Mouse (Mus musculus) right cerebral cortex, postnatal 36 days (tissue): ENCODE data around the gene Pim2.

Experiments
- DNase-seq, 2 experiments: peaks; one replicate each; pipeline ENCODE4 v3.0.0; 2022; ENCODE audit warnings: low spot score in 2 of 2, mixed read lengths in 1 of 2

The Pim2 gene

DNA sequence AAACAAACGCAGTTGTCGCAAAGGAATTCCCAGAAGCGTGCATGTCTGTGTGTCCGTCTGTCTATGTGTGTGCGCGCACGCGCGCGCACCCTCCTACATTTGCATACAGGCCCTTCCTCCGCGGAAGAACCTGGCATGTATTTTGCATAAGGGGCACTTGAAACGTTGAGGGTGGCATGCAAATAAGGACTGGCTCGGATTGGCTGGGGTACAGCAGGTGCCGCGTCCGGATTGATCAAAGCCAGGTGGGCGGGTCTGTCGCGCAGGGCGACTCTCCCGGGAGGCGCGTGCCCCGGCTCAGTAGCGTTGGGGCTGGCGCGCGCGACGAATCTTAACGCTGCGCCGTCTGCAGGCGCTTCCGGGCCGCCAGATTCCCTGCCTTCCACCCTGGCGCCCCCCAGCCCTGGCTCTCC lies at the start of gene Pim2:
TSS of gene Pim2 (plus strand) at position 256 of the 413 bp plus-strand sequence.
- DNase-seq: peak; percentile 80

DNA sequence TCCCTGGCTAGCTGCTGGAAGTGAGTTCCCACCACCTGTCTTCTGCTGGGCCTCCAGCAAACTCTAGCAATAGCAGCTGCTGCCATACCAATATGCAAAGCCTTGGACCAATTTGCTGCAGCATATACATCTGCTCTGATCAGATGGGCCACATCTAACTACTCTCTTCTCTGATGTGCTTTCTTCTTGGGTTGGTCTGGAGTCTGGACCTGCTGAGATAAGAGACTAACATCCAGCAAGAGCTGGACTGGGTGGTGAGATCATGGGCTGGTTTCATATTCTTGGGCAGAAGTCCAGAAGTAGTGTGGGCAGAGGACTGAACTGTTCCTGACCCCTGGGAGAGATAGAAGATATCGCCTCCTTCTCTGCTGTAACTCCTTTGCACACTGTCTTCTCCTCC lies 40.9 kb upstream of the Pim2 start:
- DNase-seq: no peak

DNA sequence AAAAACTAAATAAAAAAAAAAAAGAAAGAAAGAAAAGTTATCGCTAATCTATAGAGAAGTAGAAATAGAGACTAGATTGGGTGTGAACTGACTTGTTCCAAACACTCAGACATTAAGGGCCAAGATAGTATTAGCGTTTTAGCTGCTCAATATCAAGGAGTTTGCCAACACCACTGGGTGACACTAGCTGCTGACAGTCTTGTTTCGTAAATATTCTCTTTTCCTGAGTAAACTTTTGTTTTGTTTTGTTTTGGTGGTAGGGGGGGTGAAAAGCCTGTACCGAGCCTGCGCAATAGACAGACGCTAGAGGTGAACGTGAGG lies 37.3 kb upstream of the Pim2 start:
- DNase-seq: no peak

DNA sequence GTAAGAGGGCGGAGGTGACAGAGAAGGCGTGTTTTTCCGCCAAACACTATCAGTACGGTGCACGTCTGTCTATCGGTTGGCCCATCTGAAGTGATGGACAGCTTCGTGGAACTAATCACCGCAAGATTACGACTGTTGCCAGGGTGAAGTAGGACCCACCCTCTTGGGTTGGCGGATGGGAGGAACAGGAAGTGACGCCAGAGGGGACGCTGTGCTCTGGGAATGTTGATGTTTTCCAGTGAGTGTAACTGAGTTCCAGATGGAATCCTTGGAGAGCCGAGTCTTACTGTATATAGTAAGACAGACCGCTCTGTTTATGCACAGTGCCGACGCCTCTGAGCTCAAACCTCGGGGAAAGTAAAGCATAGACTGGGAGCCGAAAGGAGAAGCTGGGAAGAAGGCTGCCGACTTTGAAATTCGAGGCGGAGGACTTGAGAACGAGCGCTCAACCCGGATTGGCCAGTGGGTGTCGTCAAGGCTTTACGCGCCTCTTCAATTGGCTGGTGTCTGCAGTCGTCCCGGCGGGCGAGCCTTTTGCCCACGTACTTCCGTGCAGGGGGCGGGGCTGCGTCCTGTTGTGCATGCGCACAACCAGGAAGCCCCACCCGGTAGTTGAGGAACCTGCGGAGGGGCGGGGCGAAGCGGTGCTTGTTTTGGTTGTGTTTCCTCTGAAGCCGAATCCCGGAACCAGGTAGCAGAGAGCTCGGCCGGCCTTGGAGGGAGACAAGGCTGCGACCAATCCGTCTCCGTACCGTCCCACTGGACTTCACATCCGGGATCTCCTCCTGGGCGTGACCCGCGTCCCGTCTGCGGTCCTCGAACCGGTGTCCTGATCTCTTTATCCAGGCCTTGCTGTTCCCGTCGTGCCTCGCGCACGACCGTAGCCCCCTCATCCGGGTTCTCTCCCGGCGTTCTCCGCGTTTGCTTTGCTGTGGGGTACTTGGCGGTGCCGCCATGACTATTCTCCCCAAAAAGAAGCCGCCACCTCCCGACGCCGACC lies 36.6 kb upstream of the Pim2 start, which contains the start of gene Otud5:
TSS of gene Otud5 (plus strand) at position 202 of the 1,000 bp plus-strand sequence.
- DNase-seq: peak; percentile 94 to 95

DNA sequence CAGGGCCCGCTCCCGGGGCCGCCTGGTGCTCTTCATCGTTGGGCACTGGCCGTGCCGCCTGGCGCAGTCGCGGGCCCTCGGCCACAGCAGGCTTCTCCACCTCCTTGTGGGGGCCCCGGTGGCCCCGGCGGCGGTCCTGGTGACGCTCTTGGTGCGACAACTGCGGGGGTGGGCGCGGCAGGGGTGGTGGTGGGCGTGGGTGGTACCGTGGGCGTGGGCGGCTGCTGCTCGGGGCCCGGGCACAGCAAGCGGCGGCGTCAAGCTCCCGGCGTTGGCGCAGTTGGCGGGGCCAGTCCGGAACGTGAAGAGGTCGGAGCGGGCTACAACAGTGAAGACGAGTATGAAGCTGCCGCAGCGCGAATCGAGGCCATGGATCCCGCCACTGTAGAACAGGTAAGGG lies 35.7 kb upstream of the Pim2 start:
- DNase-seq: no peak

DNA sequence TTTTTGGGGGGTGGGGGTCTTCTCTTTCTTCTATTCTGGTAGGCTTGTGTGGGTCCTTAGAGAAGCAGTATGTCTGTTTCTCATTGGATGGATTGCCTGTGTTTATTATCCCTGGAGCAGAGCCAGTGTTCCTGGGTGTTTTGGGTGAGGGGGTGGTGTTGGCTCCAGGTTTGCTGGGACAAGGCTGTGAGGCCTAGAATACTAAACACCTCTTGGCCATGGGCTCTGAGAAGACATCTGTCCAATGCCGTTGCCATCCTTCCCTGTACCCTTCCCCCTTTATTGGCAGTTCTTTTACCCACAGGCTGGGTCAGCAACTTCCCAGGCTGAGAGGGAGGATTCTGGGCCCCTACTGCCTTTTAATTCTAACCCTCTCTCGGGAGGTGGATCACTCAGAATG lies 30.2 kb upstream of the Pim2 start:
- peak in 1 of 2 experiments; percentile 15 for DNase-seq

DNA sequence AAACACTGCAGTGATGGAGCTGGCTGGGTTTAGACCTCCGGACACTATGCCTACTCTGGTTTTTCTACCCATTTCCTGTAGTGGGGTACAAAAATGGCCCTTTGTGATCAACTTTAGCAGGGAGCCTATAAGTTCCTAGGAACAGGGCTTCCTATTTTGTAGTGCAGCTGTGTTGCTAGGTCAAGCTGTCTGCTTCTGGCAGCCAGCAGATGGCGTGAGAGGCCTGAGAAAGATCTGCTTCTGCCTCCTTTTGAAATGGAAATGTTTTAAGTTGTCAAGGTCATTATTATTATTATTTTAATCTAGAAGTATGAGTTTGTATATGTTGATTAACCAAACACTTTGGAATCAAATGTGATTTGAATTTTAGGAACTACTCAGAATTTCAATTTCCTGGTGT lies 23.5 kb upstream of the Pim2 start:
- DNase-seq: no peak

DNA sequence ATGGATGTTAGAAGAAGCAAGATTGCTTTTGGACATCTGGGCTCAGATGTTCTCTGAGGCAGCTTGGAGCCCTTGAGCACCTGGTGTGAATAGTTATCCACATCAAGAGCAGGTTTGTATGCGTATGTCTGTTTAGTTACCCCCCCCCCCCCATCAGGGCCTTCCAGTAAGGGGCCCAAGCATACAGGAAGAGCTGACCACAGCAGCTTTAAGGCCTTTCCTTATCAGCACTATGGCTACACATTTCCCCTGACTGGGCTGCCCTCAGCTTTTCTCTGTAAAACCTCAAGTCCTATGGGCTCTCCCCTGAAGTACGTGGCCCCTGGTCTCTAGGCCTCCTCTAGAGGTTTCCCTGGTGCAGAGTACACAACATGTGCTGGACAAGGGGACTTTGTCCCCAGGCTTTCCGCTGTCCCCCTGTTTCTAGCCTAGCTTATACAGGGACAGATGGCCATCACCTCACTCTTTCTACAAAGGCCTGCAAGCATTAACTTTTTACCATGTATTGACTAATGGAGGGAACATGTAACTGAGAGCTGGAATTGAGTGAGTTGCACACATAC lies 18.8 kb upstream of the Pim2 start:
- no peak for DNase-seq

DNA sequence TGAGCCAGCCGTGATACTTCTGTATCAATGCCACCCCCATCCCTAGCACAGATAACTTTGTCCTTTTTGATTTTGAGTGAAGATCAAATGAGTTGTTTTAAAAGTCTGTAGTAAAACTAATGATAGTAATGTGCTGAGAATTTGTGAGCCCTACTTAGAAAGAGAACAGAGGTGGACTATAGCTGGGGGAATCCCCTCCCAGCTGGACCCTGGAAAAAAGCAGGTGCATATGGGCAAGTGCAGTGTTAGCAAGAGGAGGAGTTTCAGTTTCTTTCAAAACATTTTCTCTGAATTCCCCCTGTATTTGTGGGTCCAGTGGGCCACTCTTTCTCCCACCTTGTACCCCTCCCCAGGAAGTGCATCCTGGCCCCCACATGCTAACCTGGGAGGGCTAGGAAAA lies 14.9 kb upstream of the Pim2 start:
- no peak for DNase-seq

DNA sequence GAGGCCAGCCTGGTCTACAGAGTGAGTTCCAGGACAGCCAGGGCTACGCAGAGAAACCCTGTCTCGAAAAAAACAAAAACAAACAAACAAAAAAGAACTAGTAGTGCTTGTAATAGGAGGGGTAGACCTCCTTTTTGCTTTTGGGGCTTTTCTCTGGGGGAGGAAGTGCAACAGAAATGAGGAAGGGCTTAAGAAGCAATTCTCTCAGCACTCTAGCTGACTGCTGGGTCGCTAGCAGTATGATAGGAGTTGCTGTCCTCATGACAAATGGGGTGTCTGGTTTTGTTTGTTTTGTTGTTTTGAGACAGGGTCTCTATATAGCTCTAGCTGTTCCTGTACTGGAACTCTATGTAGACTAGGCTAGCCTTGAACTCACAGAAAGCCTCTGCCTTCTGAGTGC lies 13.5 kb upstream of the Pim2 start:
- DNase-seq: no peak

DNA sequence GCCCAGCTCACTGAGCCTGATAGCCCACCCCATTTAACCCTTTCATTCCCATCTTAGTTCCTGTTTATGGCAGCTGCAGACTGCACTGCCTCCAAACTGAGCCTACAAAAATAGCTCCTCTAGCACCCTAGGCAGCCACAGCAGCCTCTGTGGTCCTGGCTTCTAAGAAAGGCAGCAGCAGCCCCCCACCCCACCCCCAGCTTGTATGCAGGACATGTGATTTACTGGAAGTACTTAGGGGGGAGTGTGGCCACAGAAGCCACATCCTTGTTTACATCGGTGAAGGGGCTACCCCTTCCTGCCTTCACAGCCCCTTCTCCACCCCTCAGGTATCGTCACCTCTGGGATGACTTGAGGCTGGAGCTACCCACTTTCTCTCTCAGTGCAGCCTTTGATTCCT lies 12.7 kb upstream of the Pim2 start:
- no peak for DNase-seq

DNA sequence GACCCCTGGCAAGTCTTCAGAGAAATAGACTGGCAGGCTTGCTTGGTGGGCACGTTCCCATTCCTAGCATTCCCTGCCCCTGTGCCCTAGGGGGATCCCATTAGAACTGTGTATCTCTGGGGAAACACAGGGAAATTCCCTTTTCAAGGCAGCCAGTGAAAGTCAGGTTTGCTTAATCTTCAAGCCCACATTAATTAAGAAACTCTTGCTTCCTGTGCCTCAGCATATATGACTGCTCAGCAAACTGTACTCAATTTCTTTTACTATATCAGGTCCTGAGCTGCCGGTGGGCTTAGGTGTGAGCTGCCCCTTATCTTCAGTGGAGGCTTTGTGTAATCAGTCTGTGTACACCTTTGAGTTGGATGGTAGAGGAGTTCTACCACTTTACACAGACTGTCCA lies 12.3 kb upstream of the Pim2 start:
- no peak for DNase-seq

DNA sequence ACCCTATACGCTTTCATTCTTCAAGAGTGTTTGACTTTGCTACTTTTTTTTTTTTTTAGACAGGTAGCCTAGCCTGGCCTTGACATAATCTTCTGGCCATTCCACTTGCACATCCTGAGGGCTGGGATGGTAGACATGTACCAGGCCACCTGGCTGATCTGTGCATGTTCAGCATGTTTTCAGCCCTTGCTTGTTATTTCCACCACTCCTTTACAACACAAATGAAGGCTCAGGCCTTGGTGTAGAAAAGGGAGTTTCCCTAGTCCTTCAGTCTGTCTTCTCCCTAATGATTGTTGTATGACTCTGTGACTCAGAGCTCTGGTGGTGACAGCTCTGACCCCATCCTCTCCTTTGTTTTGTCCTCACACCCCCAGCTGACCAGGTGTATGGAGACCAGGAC lies 10.9 kb upstream of the Pim2 start:
- no peak for DNase-seq

DNA sequence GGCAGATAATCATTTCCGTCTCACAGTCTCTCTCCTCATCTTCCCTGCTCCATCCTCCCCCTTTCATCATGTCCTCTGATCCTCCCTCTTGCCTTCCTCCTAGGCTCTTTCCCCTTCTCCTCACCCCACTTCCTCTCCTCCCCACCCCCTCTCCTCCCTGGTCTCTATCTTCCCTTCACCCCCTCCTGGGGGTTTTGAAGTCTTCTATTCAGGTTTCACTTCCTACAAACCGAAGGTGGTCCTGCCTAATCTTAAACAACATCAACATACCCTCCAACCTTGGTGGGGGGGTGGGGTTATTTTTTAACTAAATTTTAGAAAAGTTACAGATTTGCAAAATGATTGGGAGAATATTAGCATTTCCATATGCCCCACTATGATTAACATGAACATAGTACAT lies 9.6 kb upstream of the Pim2 start:
- DNase-seq: no peak

DNA sequence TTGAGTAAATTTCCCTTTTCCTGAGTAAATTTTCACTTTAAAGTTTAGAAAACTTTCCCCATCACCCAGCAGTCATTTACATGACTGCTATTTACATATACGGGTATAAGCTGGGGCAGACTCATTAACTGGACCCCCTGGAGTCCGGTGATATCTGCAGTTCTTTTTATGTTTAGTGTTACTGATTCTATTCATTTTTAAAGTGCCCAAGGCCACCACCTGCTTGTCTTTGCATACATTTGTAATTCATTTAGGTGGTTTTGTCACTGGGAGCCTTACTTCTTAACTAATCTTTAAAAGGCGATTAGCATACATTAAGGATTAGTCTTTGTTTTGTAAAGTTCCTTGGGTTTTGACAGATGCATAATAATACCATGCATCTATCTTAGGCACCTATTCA lies 8.2 kb upstream of the Pim2 start:
- no peak for DNase-seq

DNA sequence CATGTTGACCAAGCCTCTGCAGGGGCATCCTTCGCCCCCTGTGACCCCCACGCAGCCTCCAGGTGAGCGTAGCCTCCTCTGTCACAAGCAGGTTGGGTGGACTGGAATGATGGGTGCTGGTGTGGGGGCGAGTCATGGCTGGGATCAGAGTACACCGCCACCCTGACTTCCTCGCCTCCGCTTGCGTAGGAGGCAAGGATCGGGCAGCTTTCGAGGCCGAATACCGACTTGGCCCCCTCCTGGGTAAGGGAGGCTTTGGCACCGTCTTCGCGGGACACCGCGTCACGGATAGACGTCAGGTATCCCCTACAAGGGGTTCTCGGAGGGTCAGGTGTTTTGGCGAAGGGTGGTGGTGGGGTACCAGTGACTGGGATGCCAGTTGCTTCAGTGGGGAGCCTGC lies 433 bp downstream of the Pim2 start:
- DNase-seq: no peak

DNA sequence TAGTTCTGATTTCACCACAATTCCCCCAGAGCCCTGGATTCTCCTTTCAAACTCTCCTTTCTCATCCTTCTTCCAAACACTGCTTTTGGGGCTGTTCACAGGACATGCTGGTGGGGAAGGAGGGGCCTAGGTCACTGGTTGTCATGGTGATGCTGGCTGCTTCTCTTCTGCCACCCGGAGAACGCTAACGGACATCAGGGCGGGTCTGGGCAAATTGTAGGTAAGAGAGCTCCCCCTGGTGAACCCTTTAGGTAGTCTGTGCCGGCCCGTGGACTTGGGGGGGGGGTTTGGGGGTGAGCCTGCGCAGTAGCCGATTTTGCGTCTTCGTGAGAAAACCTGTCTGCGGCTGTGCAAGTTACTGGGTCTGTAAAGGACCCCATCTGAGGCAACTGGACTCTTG lies 1.8 kb downstream of the Pim2 start:
- DNase-seq: peak; percentile 34 to 65

DNA sequence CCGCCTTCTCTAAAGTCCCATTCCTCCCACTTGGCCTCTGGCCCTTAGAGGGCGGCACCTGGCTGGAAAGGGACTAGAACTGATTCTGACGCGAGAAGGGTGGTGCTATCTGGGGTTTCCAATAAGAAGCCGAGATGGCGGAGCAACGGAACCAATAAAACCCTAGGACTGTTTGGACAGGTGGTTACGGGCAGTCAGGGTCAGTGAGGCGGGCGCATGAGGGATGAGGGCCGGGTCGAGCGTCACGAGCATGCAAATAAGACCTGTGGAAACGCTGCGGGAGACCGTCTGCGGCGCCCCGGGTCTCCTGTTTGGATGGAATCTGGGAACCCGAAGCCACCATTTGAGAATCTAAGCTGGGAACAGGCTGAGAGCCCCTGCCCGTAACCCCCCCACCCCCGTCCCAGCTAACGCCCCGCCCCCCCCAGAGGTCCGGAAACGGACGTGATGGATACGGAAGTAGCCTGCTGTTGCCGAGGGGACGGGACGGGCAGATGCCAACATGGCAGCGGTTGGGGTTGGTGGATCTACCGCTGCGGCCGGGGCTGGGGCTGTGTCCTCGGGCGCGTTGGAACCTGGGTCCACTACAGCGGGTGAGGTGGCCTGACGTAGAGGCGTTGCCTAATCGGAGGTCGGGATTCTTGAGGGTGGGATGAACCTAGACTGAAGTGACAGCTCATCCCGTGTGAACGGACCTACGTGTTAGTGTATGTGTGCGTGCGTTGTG lies 5.9 kb downstream of the Pim2 start, which contains the start of gene Slc35a2:
TSS of gene Slc35a2 (plus strand) at position 188 of the 727 bp plus-strand sequence.
- peak; percentile 75 to 81 for DNase-seq

DNA sequence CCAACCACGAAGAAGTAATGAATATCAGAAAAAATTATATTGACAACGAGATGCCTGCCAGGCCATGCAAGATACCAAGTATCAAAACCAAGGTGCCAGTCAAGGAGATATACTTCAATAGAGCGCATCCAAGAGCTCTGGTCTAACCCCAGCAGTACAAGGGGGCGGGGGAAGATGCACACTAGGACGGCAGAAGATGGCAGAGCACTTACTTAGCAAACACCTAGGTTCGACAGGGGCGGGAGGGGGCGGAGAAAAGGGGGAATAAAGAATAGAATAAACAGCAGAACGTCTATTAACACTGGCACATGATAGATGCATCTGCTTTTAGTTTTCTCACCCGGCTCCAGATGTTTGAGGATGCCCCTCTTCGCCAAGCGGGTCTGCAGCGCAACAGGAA lies 20.1 kb downstream of the Pim2 start:
- DNase-seq: no peak

DNA sequence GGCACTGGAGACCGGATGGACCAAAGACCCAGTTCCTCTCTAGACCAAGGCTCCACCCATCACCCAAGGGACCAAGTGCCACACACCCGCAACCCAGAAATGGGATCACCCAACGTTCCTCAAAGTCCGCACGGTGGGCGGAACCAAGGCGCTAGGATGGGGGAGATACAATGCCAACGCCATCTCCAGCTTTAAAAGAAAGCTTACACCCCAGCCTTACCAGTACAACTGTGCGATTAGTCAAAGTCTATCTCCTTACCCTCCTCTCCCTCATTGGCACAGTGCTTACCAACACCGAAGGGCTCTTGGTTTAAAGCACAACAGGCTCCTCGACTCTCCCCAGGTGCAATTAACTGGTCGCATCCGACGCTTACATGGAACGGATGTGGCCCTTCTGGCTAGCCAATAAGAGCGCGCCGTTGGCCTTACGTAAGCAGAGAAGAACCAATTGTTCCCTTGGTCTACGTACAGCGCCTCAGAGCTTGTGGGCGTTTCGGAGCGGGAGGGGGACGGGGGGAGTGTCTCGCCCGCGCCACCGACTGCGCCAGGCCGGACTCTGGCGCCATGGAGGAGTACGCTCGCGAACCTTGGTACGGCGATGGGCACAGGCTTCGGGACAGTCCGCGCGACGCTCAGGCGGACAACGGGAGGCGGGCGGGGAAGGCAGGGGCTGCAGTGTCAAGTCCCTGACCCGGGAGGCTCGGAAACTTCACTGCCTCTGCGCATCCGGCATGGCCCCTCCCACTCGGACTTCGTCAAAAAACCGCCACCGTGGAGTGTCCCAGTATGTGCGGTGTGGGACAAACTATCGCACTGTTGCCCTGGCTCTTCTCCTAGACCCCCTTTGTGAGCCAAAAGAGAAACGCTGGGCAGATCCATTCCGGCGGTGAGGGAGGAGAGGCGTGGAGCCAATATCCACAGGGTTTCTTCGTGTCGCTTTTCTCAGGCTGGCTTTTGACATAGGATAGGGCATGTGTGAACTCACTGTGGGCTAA lies 21.1 kb downstream of the Pim2 start, which contains the start of the genes Pqbp1 and Timm17b:
TSS of gene Pqbp1 (minus strand) at position 390 of the 995 bp plus-strand sequence.
TSS of gene Timm17b (plus strand) at position 478 of the 995 bp plus-strand sequence.
- peak; percentile 85 to 91 for DNase-seq

DNA sequence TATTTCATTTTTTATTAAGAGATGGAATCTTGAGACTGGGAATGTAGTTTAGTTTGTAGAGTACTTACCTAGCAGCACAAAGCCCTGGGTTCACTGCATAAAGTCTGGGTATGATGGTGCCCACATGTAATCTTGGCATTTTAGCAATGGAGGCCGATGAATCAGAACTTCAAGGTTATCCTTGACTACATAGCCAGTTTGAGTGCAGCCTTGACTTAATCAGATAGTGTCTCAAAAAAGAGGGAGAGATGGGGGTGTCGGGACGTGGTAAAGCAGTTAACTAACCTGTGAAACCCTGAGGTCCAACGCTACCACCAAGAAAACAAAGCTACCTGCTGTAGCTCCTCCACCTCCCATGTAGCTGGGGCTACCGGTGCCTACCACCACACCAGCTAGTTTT lies 26.4 kb downstream of the Pim2 start:
- no peak for DNase-seq
